Mouse (Mus musculus) limb, embryonic 13.5 days (tissue): Measurements from ENCODE around the gene Slc35e4. TPM values are rescaled to one million over a fixed set of nuclear protein-coding genes. Genes with fewer than 3 reads are reported as not detected.
A peak's percentile ranks its signal among the peaks of the same experiment; 100 is the strongest.
"Not testable (repeated sequence)": the region's sequence is repeated elsewhere in the genome, so short reads cannot be mapped to it uniquely, and the experiment has no call there.

Source experiments
- ATAC-seq: fragments of 200-750 bp; cut with Nextera tagmentation; 2 replicates; pipeline ENCODE4 v1.8.0; 2017; ENCODE audit warnings: low read depth, moderate number of reproducible peaks, moderate TSS enrichment; ENCODE audit not compliant: low FRiP score
- H3K27ac ChIP-seq: fragments of 300-500 bp; sonication (generic); 2 replicates; pipeline ENCODE4 v1.5.1; 2015; ENCODE audit warnings: inconsistent platforms, mild to moderate bottlenecking, moderate library complexity
- H3K27me3 ChIP-seq: fragments of 300-500 bp; sonication (generic); 2 replicates; pipeline ENCODE4 v1.6.1; 2015; ENCODE audit warnings: mild to moderate bottlenecking, inconsistent platforms
- H3K36me3 ChIP-seq: fragments of 300-500 bp; sonication (generic); 2 replicates; pipeline ENCODE4 v1.6.1; 2015; ENCODE audit warnings: inconsistent platforms, mild to moderate bottlenecking, moderate library complexity
- H3K4me1 ChIP-seq: fragments of 300-500 bp; sonication (generic); 2 replicates; pipeline ENCODE4 v1.6.1; 2015; ENCODE audit warnings: inconsistent platforms
- H3K4me2 ChIP-seq: fragments of 300-500 bp; sonication (generic); replicated peaks from 2 replicates; pipeline ENCODE4 v1.6.1; 2015; ENCODE audit warnings: inconsistent platforms, mild to moderate bottlenecking, moderate library complexity
- H3K4me3 ChIP-seq: fragments of 300-500 bp; sonication (generic); 2 replicates; pipeline ENCODE4 v1.5.1; 2015; ENCODE audit warnings: moderate library complexity, mild to moderate bottlenecking, inconsistent platforms
- H3K9ac ChIP-seq: fragments of 300-500 bp; sonication (generic); 2 replicates; pipeline ENCODE4 v1.6.1; 2015; ENCODE audit warnings: mild to moderate bottlenecking, inconsistent platforms
- H3K9me3 ChIP-seq: fragments of 300-500 bp; sonication (generic); 2 replicates; pipeline ENCODE4 v1.6.1; 2016; ENCODE audit warnings: inconsistent platforms
- WGBS: fragments of 180-500 bp; shearing (Covaris S2); methylation state at CpG from one replicate; pipeline ENCODE4 v1.1.7; 2015; 5-methylcytosine and 5-hydroxymethylcytosine counted together
- polyA plus RNA-seq: library from polyadenylated mRNA; unstranded; fragments of >200 nt; fragmentation: Nextera tagmentation; extraction: Ambion mirVana; gene quantifications from 2 replicates; pipeline ENCODE4 v1.2.1, GENCODE M21; 2015

Slc35e4 gene
- polyA plus RNA-seq, 1 experiment from 2014 or later = 4.1 TPM

DNA sequence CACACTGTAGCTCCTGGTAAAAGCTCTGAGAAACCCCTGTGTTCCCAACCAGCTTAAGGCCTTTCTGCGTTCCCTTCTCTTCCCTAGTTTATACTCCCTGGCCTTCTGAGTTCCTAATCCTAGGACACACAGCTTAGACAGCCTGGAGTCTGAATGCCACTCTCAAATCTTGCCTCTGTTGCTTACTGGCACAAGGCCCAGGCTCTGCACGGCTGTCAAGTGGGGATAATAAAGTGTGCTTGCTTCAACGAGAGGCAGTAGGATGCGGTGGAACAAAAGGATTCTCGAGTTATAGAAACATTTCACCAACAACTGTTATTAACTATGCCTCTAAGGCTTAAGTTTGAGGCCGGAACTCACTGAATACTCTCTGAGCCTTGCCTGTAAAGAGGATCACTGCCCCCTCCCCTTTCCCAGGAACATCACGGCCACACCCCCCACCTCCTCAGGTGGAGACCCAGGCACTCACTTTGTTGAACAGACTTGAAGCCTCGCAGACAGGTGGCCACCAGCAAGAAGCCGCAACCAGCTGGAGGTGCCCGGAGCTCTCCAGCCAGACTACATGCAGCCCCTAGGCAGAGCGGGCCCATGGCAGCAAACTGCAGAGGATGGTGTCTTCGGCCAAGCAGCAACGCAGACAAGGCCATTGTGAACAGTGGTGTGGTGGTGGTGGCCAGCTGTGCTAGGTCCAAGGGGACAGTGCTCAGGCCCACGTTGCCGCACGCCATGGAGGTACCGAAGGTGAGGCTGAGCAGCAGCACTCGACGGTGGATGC is 2.2 kb downstream of the Slc35e4 start:
- H3K27me3 ChIP-seq = peaks cover 20% of the 10 kb centered on the region
- peaks cover 28% of the 10 kb centered on the region for H3K4me1 ChIP-seq
- H3K4me2 ChIP-seq = peak overlapping the region; percentile 93
- peak overlapping the region; percentile 63 for H3K4me3 ChIP-seq
- 20% methylated on average over 19 of the region's 19 CpGs for WGBS
- H3K9ac ChIP-seq = peak overlapping the region; percentile 66; the same call in 1 of the 2 replicates
- H3K36me3 ChIP-seq = peaks cover 2% of the 10 kb centered on the region; the same call in 1 of the 2 replicates
- ATAC-seq = no peak
- no peak overlapping the region for H3K27ac ChIP-seq
- H3K9me3 ChIP-seq = no peaks in the 10 kb centered on the region

DNA sequence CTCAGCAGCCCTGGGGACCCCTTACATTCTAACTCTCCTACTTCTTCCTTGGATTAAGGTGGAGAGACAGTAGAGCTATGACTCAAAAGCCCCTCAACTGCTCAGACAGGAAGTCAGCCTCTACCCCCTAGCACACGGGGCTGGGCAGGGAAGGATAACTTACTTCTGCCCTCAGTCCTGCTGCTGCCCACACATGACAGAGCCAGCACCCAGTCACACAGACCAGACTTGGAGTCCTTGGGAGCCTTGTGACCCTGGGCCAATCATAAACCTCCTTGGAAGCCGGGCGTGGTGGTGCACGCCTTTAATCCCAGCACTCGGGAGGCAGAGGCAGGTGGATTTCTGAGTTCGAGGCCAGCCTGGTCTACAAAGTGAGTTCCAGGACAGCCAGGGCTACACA is 3.0 kb downstream of the Slc35e4 start:
- ATAC-seq, H3K4me3 ChIP-seq, H3K9ac ChIP-seq, H3K9me3 ChIP-seq, H3K27ac ChIP-seq, H3K36me3 ChIP-seq: not testable (repeated sequence)
- peak overlapping the region; percentile 5; the same call in 1 of the 2 replicates for H3K4me2 ChIP-seq
- 92% methylated on average over 6 of the region's 6 CpGs for WGBS
- peaks cover 20% of the 10 kb centered on the region for H3K27me3 ChIP-seq
- peaks cover 28% of the 10 kb centered on the region for H3K4me1 ChIP-seq

DNA sequence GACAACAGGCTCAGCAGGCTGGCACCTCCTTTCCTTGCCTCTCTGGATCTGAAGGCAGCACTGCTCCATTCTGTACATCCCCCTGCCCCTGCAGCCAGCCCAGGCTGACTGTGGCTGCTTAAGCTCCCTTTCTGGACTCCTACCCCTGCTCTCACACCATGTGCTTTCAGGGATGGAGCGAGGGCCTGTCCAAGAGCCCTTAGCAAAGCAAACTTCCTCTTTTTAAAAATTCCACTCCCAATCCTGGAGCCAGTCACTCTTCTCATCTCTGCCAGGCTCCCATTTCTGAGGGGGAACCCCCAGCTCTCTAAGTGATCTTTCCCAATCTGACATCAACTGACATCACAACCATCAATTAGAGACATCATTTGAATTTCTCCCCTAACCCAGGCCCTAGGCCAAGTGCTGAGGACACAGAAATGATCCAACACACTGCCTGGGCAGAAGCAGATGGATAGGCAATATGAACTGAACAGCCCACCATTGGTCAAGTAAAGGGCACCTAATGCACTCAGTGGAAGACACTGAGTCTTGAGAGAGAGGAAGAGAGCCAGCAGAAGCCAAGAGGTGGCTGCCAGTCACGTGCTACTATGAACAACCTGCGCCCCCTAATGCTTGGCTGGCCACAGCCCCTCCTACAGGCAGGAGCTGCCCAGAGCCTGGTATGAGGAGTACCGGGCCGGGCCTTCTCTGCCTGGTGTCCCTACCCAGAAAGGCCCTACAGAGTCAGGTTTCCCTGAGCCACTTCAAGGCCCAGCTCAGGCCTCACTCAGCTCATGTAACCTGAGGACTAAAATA is 3.8 kb downstream of the Slc35e4 start:
- H3K9me3 ChIP-seq = no peaks in the 10 kb centered on the region
- H3K27ac ChIP-seq = no peak overlapping the region
- WGBS = 66% methylated on average over 5 of the region's 5 CpGs
- no peaks in the 10 kb centered on the region for H3K36me3 ChIP-seq
- peaks cover 28% of the 10 kb centered on the region for H3K4me1 ChIP-seq
- H3K9ac ChIP-seq = no peak overlapping the region
- no peak overlapping the region for H3K4me3 ChIP-seq
- H3K27me3 ChIP-seq = peaks cover 20% of the 10 kb centered on the region
- ATAC-seq = no peak
- H3K4me2 ChIP-seq = peak overlapping the region; percentile 5; the same call in 1 of the 2 replicates

DNA sequence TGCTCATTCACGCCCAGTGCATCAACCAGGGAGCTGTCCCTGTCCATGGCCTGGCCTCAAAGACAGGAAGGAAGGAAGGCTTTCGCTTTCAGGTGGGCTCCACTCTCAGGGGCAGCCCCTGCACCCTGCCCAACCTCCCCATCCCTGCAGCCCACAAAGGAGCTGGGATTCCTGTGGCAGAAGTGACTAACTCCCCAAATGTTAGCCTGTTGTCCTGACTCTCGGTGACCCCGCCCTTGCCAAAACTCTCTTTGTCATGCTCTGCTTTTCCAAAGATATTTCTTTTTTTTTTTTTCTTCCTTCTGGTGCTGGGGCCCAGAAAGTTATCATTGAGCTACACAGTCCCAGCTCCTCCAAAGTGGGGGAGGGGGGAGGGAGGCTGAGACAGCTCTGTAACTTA is 5.2 kb downstream of the Slc35e4 start:
- Histone ChIP-seq H3K36me3 (no peaks in the 10 kb centered on the region), H3K4me2 (no peak overlapping the region), H3K4me3 (no peak overlapping the region), H3K4me1 (peaks cover 26% of the 10 kb centered on the region), H3K27ac (no peak overlapping the region), H3K9me3 (no peaks in the 10 kb centered on the region), H3K27me3 (peaks cover 16% of the 10 kb centered on the region), H3K9ac (no peak overlapping the region)
- ATAC-seq = no peak
- WGBS = 88% methylated on average over 4 of the region's 4 CpGs

DNA sequence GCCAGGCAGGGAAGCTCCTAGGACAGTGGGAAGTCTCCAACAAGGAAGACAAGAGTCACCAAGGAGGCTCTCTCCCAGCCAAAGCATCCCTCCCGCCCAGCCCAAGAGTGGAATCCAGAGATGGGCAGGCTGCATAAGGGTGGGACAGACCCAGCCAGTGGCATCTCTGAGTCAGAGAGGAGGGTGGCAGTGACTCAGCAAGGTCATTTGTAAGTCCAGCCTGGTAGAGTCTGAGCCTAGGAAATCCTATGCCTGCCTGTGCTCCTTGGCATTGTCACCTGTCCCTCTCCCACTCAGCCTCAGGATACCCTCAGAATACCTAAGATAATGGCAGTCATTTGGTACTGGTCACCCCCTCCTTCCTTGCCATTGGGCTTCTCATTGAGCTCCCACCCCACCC is 9.0 kb downstream of the Slc35e4 start:
- Histone ChIP-seq H3K4me3 (no peak overlapping the region), H3K9me3 (no peaks in the 10 kb centered on the region), H3K27ac (no peak overlapping the region), H3K9ac (no peak overlapping the region), H3K4me1 (0 out of 2 replicates have a peak, but pooled peaks cover 2% of the 10 kb centered on the region), H3K27me3 (no peaks in the 10 kb centered on the region), H3K4me2 (no peak overlapping the region), H3K36me3 (no peaks in the 10 kb centered on the region)
- no peak for ATAC-seq
- WGBS = 87% methylated on average over 1 of the region's 1 CpGs

DNA sequence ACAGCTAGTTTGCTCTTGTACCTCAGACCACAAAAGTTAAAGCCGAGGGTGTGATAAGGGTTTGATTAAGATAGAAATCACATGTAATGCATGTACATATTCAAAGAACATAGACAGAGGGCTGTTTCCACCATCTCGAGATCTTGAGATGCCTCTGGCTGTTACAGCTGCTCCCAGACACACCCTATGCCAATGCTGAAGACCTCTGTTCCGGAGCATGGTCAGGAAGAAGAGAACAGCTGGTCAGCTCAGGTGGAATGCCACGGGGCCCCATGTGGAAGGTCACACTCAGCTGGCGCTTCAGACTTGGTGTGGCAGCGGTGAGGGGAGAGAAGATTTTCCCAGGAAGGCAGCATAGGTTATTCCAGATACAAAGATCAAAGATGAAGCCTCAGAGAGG is 9.8 kb downstream of the Slc35e4 start:
- Histone ChIP-seq H3K4me2 (no peak overlapping the region), H3K27ac (no peak overlapping the region), H3K9me3 (no peaks in the 10 kb centered on the region), H3K9ac (no peak overlapping the region), H3K4me3 (no peak overlapping the region), H3K36me3 (no peaks in the 10 kb centered on the region), H3K4me1 (0 out of 2 replicates have a peak, but pooled peaks cover 2% of the 10 kb centered on the region), H3K27me3 (no peaks in the 10 kb centered on the region)
- WGBS = 79% methylated on average over 6 of the region's 6 CpGs
- ATAC-seq = no peak

DNA sequence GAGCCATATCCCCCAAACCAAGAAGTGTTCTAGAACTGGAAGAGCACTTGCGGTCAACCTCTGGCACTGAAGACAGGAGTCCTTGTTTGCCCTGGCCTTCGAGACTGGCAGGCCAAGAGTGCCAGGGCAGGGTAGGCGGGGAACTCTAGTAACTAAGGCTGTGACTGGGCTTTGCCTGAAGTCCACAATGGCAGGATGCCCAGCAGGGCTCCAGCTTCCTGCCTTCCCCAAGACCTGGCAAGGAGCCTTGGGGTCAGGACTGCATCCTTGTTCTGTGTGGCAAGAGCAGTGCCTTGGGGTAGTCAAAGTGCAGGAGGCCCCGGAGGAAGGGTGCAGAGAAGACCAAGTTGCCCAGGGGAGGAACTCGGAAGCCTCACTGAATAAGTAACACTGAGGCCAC is 11.4 kb downstream of the Slc35e4 start:
- Histone ChIP-seq H3K4me1 (no peaks in the 10 kb centered on the region), H3K27ac (no peak overlapping the region), H3K4me2 (no peak overlapping the region), H3K9me3 (no peaks in the 10 kb centered on the region), H3K36me3 (peaks cover 7% of the 10 kb centered on the region), H3K27me3 (no peaks in the 10 kb centered on the region), H3K9ac (no peak overlapping the region), H3K4me3 (no peak overlapping the region)
- ATAC-seq = no peak
- 74% methylated on average over 5 of the region's 5 CpGs for WGBS

- Histone ChIP-seq H3K9ac (no peak overlapping the region), H3K36me3 (peaks cover 11% of the 10 kb centered on the region), H3K27me3 (no peaks in the 10 kb centered on the region), H3K4me2 (no peak overlapping the region), H3K4me3 (no peak overlapping the region), H3K27ac (no peak overlapping the region), H3K9me3 (no peaks in the 10 kb centered on the region), H3K4me1 (no peaks in the 10 kb centered on the region)
- ATAC-seq = no peak
- WGBS = 82% methylated on average over 3 of the region's 3 CpGs
These were observed 11.9 kb downstream of the Slc35e4 start for GRCm38 (mm10) chr11:3902516-3902915.

GRCm38 (mm10) chr11:3900296-3900695 is 14.2 kb downstream of the Slc35e4 start:
- no peak for ATAC-seq
- Histone ChIP-seq H3K36me3 (peaks cover 16% of the 10 kb centered on the region), H3K4me1 (0 out of 2 replicates have a peak, but pooled peaks cover 2% of the 10 kb centered on the region), H3K9ac (no peak overlapping the region), H3K4me3 (no peak overlapping the region), H3K4me2 (no peak overlapping the region), H3K9me3 (no peaks in the 10 kb centered on the region), H3K27me3 (no peaks in the 10 kb centered on the region), H3K27ac (no peak overlapping the region)
- WGBS = 82% methylated on average over 6 of the region's 6 CpGs

- ATAC-seq = no peak
- Histone ChIP-seq H3K9ac (no peak overlapping the region), H3K4me2 (no peak overlapping the region), H3K9me3 (no peaks in the 10 kb centered on the region), H3K4me3 (no peak overlapping the region), H3K27ac (no peak overlapping the region), H3K4me1 (0 out of 2 replicates have a peak, but pooled peaks cover 2% of the 10 kb centered on the region), H3K27me3 (no peaks in the 10 kb centered on the region), H3K36me3 (peaks cover 16% of the 10 kb centered on the region)
- 93% methylated on average over 1 of the region's 1 CpGs for WGBS
These were observed 18.5 kb downstream of the Slc35e4 start for GRCm38 (mm10) chr11:3895933-3896332.

DNA sequence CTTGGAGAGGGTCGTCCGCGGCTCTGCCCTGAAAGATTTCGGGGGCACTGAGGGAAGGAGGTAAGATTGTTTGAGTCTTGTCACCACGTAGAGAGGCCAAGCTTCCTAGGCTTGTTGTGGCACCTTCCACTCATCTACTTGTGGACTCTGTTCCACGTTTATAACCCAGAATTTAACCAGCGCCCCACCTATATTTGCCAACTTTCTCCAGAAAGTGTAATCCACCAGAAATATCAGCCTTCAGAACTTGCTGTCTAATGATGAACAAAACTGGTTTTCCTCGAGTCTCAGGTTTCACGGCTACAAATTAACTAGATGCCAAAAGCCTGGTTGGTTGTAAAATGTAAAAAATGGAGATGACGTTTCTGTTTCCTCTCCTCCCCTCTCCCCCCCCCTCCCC is 19.0 kb downstream of the Slc35e4 start:
- H3K4me2 ChIP-seq = peak overlapping the region; percentile 87
- H3K9me3 ChIP-seq = no peaks in the 10 kb centered on the region
- 2% methylated on average over 10 of the region's 10 CpGs for WGBS
- peak overlapping the region; percentile 57 for H3K4me3 ChIP-seq
- H3K27me3 ChIP-seq = no peaks in the 10 kb centered on the region
- peak overlapping the region; percentile 70 for H3K9ac ChIP-seq
- ATAC-seq = no peak
- H3K36me3 ChIP-seq = peaks cover 16% of the 10 kb centered on the region
- H3K27ac ChIP-seq = peak overlapping the region; percentile 67; the same call in 1 of the 2 replicates
- 0 out of 2 replicates have a peak, but pooled peaks cover 2% of the 10 kb centered on the region for H3K4me1 ChIP-seq
